Mouse (Mus musculus) mature B cell (primary cell): Measurements from ENCODE around the gene Pear1.

Experiments
- in situ Hi-C: fragments of 300-500 bp; cut with MboI; formaldehyde crosslinking; loops from 2 replicates; pipeline ENCODE4 v1.14.3; 2019

The Pear1 gene

GRCm38 (mm10) chr3:87765091-87765490 lies 59.0 kb downstream of the Pear1 start:
- in situ Hi-C loops: no loop called here

- in situ Hi-C loops: no loop called here
Measured at GRCm38 (mm10) chr3:87764506-87764905, 59.6 kb downstream of the Pear1 start.

- in situ Hi-C loops: no loop called here
Measured at GRCm38 (mm10) chr3:87763683-87764289, 60.3 kb downstream of the Pear1 start.

- in situ Hi-C loops: no loop called here
Measured at GRCm38 (mm10) chr3:87763202-87763601, 60.9 kb downstream of the Pear1 start.

- in situ Hi-C loops: no loop called here
Measured at GRCm38 (mm10) chr3:87761408-87762375, 62.4 kb downstream of the Pear1 start.

GRCm38 (mm10) chr3:87758641-87759040 lies 65.5 kb downstream of the Pear1 start:
- in situ Hi-C loops: no loop called here

GRCm38 (mm10) chr3:87756488-87756887 lies 67.6 kb downstream of the Pear1 start:
- in situ Hi-C loops: no loop called here

GRCm38 (mm10) chr3:87755964-87756363 lies 68.1 kb downstream of the Pear1 start:
- in situ Hi-C loops: no loop called here

- in situ Hi-C loops: no loop called here
Measured at GRCm38 (mm10) chr3:87753829-87754228, 70.3 kb downstream of the Pear1 start.

GRCm38 (mm10) chr3:87752567-87752966 lies 71.5 kb downstream of the Pear1 start:
- in situ Hi-C loops: no loop called here

- in situ Hi-C loops: no loop called here
Measured at GRCm38 (mm10) chr3:87749977-87750376, 74.1 kb downstream of the Pear1 start.

GRCm38 (mm10) chr3:87749036-87749435 lies 75.1 kb downstream of the Pear1 start:
- in situ Hi-C loops: no loop called here

- in situ Hi-C loops: no loop called here
Measured at GRCm38 (mm10) chr3:87748431-87748830, 75.7 kb downstream of the Pear1 start, which contains the start of gene Lrrc71. TSS of gene Lrrc71 (minus strand) at chr3:87748625.

GRCm38 (mm10) chr3:87745036-87745659 lies 79.0 kb downstream of the Pear1 start:
- in situ Hi-C loops: no loop called here

- in situ Hi-C loops: no loop called here
Measured at GRCm38 (mm10) chr3:87743927-87744326, 80.2 kb downstream of the Pear1 start.

GRCm38 (mm10) chr3:87742735-87743134 lies 81.4 kb downstream of the Pear1 start:
- in situ Hi-C loops: no loop called here

GRCm38 (mm10) chr3:87742013-87742412 lies 82.1 kb downstream of the Pear1 start:
- in situ Hi-C loops: no loop called here

- in situ Hi-C loops: no loop called here
Measured at GRCm38 (mm10) chr3:87738906-87739305, 85.2 kb downstream of the Pear1 start.

GRCm38 (mm10) chr3:87735335-87735734 lies 88.8 kb downstream of the Pear1 start:
- in situ Hi-C loops: no loop called here

- in situ Hi-C loops: no loop called here
Measured at GRCm38 (mm10) chr3:87733984-87734761, 89.9 kb downstream of the Pear1 start.

- in situ Hi-C loops: no loop called here
Measured at GRCm38 (mm10) chr3:87733098-87733497, 91.0 kb downstream of the Pear1 start.

- in situ Hi-C loops: no loop called here
Measured at GRCm38 (mm10) chr3:87728696-87729095, 95.4 kb downstream of the Pear1 start.
